Mouse (Mus musculus): ENCODE results near the gene Fthl17d. TPM values are rescaled to one million over a fixed set of nuclear protein-coding genes. Genes with fewer than 3 reads are reported as not detected.

Gene Fthl17d
- polyA plus RNA-seq (2015; fragmentation: Nextera tagmentation; extraction: Ambion mirVana): not detected in 2 replicates

DNA sequence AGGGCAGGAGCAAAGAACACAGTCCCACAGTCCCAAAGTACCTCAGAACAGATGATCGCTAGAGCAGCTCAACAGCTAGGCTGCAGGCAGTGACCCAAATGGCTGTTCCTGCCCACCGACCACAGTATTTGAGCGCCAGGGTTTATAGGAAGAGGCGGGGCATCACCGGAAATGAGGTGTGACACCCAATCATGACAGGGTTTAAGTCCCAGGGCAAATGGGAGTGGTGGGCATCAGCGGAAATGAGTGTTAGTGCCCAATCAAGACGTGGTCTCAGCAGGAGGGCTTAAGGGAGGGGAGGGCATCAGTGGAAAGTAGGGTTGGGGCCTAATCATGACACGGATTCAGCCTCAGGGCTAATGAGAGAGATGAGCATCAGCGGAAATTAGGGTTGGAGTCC lies at the start of gene Fthl17d:
Gene Fthl17d, minus strand, starts transcription at position 101 of the 400 bp plus-strand sequence.

GRCm38 (mm10) chrX:9033193-9033592 lies 46.6 kb upstream of the Fthl17d start, which contains the start of gene Fthl17e:
Gene Fthl17e (plus strand): TSS chrX:9033493.

GRCm38 (mm10) chrX:8976459-8976858 lies 10.1 kb downstream of the Fthl17d start, which contains the start of gene Fthl17c:
Gene Fthl17c (minus strand): TSS chrX:8976559.

DNA sequence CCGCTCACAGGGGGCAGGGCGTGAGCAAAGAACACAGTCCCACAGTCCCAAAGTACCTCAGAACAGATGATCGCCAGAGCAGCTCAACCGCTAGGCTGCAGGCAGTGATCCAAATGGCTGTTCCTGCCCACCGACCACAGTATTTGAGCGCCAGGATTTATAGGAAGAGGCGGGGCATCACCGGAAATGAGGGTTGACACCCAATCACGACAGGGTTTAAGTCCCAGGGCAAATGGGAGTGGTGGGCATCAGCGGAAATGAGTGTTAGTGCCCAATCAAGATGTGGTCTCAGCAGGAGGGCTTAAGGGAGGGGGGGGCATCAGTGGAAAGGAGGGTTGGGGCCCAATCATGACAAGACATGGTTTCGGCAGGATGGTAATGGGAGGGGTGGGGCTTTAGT lies 23.7 kb downstream of the Fthl17d start, which contains the start of gene Fthl17b:
Gene Fthl17b, minus strand, starts transcription at position 101 of the 400 bp plus-strand sequence.

Other genes starting within 250 kb of the Fthl17d start
- not detected in 2 replicates for gene Ssx9, start 238.3 kb downstream of the Fthl17d start, polyA plus RNA-seq (2015; fragmentation: Nextera tagmentation; extraction: Ambion mirVana)
- gene Ssxb5, start 183.1 kb downstream of the Fthl17d start, polyA plus RNA-seq (2015; fragmentation: Nextera tagmentation; extraction: Ambion mirVana): not detected in 2 replicates
- gene Gm6592, start 142.8 kb downstream of the Fthl17d start, polyA plus RNA-seq (2015; fragmentation: Nextera tagmentation; extraction: Ambion mirVana): not detected in 2 replicates
- gene Gm5751, start 112.5 kb downstream of the Fthl17d start, polyA plus RNA-seq (2015; fragmentation: Nextera tagmentation; extraction: Ambion mirVana): not detected in 2 replicates
- gene B630019K06Rik, start 94.4 kb downstream of the Fthl17d start, polyA plus RNA-seq (2015; fragmentation: Nextera tagmentation; extraction: Ambion mirVana): 0.86 and 1.7 TPM in 2 replicates
- gene Fthl17b, start 23.8 kb downstream of the Fthl17d start, polyA plus RNA-seq (2015; fragmentation: Nextera tagmentation; extraction: Ambion mirVana): not detected in 2 replicates
- gene Fthl17c, start 10.2 kb downstream of the Fthl17d start, polyA plus RNA-seq (2015; fragmentation: Nextera tagmentation; extraction: Ambion mirVana): not detected in 2 replicates
- gene Fthl17e, start 46.7 kb upstream of the Fthl17d start, polyA plus RNA-seq (2015; fragmentation: Nextera tagmentation; extraction: Ambion mirVana): not detected in 2 replicates
- gene Fthl17f, start 76.3 kb upstream of the Fthl17d start, polyA plus RNA-seq (2015; fragmentation: Nextera tagmentation; extraction: Ambion mirVana): not detected in 2 replicates
- not detected in 2 replicates for gene 4930402K13Rik, start 117.8 kb upstream of the Fthl17d start, polyA plus RNA-seq (2015; fragmentation: Nextera tagmentation; extraction: Ambion mirVana)
- gene Lancl3, start 213.1 kb upstream of the Fthl17d start, polyA plus RNA-seq (2015; fragmentation: Nextera tagmentation; extraction: Ambion mirVana): 0.41 and 0.44 TPM in 2 replicates